Mouse (Mus musculus): ENCODE data around the gene Vegfb. TPM values are rescaled to one million over a fixed set of nuclear protein-coding genes. Genes with fewer than 3 reads are reported as not detected.

The Vegfb gene
- polyA plus RNA-seq, 1 experiment, result 48.1 TPM

DNA sequence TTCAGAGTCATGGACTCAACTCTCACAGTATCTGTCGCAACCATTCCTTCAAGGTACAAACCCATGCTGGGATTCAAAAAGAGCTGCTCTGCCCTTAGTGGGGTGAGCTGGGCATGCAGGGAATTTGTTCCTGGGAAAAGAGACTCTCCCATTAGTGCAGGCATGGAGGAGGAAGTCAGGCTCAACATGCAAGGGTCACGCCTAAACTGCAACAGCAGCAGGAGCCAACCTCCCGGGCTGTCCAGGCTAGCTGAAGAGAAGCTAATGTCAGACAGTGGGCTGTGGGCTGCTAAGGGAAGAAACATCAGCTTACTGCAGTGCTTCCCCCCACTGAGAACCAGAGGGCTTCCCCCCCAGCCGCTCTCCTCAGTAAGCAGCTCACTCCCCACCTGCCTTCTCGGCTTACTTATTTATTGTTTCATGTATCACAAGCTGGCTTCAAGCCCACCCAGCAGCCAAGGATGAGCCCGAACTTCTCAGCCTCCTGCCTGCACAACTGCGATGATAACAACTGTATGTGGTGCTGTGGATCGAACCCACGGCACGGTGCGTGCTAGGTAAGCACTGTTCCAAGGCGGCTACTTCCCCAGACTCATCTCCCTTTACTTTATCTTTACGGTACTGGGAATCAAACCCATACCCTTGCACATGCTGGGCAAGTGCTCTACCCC lies 15.1 kb downstream of the Vegfb start:
- no peak for DNase-seq (ENCODE audit: low spot score)

DNA sequence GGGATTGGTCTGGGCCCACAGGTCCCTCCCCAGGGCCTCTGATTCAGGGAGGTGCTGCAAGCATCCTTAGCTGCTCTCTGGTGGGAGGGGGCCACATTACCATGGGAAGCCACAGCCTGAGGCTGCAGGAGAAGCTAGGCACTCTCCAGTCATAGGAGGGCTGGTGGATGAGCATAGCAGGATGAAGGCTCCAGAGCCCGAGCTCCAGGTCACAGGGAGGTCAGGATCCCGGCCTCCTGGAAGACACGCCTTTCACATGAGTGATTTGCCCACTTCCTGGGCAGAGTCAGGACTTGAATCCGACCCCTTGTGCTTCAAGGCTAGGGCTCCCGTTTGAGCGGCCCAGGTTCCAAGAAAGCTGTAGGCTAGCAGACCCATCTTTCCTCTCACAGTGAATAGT lies 15.8 kb downstream of the Vegfb start:
- no peak for DNase-seq (ENCODE audit: low spot score)

DNA sequence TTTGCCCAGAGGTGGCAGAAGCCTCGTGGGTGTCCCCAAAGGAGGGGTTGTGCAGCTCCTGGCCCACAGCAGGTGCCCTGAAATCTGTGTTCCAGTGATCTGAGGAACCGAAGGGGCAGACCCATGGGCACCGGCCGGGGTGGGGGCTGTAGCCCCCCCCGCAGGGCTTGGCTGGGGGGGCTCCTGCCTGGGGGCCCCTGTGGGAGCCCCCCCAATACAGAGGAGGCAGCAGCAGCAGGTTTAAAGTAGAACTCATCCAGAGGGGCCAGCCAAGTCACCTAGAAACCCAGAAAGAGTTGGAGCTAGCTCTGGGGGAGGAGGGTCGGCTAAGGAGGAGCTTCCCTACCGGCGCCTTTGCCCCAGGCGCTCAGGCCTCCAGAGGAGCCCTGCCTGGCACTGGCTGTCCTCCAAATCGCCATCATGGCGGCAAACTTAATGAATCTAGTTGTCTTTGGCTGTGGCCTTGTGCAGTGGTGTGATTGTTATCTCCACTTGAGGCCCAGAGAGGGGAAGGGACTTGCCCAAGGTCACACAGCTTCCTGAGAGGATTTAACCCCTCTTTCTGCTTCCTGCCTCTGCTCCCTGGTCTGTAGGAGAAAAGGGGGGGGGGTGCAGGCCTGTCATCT lies 16.9 kb downstream of the Vegfb start:
- no peak for DNase-seq (ENCODE audit: low spot score)

GRCm38 (mm10) chr19:6969665-6970381 lies 17.6 kb downstream of the Vegfb start:
- DNase-seq (ENCODE audit: low spot score), result peak; percentile 79

GRCm38 (mm10) chr19:6969291-6969664 lies 18.2 kb downstream of the Vegfb start:
- DNase-seq (ENCODE audit: low spot score), result no peak

GRCm38 (mm10) chr19:6968491-6969271 lies 18.8 kb downstream of the Vegfb start:
- DNase-seq (ENCODE audit: low spot score), result no peak

DNA sequence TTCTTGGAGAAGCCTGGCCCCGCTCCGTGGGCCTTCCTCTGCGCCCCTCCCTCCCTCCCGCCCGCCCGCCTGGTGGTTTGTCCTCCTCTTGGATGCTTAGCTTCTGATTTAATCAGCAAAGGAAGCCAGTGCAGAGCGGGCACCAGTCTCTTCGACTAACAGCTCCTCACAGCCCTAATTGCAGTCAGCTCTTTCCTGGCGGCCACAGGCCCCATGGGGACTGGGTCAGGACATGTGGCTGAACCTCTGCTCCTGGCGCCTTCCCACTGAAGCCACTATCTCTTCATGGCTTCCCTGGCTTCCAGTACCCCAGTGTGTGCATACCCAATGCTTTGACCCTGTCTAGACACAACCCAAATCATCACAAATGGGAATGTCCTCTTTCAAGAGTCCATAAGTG lies 31.0 kb downstream of the Vegfb start:
- DNase-seq (ENCODE audit: low spot score), result no peak

DNA sequence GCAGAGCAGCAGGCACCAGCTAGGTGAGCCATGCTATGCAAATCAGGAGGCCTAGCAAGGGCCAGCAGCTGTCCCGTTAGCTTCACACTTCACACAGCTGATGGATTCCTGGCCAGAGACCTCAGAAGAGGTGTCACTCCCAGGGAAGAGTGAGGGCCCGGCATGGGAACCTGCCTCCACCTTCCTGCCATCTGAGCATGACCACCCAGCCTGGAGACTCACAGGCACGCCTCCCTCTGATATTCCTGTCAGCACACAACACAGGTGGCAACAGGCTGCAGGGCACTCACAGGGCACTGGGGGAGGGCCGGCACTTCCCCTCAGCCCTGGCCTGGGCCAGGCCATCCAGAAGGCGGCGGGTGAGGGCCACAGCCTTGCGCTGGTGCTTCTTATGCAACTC lies 32.0 kb downstream of the Vegfb start:
- DNase-seq (ENCODE audit: low spot score), result no peak

- no peak for DNase-seq (ENCODE audit: low spot score)
Measured at GRCm38 (mm10) chr19:6954046-6954445, 33.4 kb downstream of the Vegfb start.

- DNase-seq (ENCODE audit: low spot score), result peak; percentile 57
Measured at GRCm38 (mm10) chr19:6952712-6953037, 34.8 kb downstream of the Vegfb start.

- peak; percentile 81 for DNase-seq (ENCODE audit: low spot score)
Measured at GRCm38 (mm10) chr19:6951994-6952711, 35.3 kb downstream of the Vegfb start.

- peak; percentile 83 for DNase-seq (ENCODE audit: low spot score)
Measured at GRCm38 (mm10) chr19:6951381-6951968, 36.0 kb downstream of the Vegfb start.

DNA sequence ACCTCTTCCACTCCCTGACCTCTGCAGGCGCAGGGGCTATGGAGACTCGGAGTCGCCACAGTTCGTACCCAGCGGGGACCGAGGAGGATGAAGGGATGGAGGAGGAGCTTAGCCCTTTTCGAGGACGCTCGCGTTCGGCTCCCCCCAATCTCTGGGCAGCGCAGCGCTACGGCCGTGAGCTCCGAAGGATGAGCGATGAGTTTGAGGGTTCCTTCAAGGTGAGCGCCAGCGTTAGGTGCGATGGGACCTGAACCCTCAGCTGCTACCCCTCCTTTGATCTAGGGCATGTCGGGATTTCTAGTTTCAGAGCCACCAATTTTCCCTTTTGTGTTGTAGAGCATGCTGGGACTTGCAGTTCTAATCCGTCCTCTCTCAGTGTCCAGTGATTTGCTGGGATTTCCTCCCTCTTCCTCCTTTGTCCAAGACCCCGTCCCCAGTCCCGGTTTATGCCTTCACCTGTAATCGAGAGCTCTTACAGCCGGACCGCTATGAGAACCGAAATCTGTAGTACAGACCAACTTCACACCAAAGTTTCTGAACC lies 36.8 kb downstream of the Vegfb start:
- DNase-seq (ENCODE audit: low spot score), result peak; percentile 56

GRCm38 (mm10) chr19:6949951-6950350 lies 37.5 kb downstream of the Vegfb start:
- no peak for DNase-seq (ENCODE audit: low spot score)

GRCm38 (mm10) chr19:6949532-6949931 lies 37.9 kb downstream of the Vegfb start:
- no peak for DNase-seq (ENCODE audit: low spot score)

DNA sequence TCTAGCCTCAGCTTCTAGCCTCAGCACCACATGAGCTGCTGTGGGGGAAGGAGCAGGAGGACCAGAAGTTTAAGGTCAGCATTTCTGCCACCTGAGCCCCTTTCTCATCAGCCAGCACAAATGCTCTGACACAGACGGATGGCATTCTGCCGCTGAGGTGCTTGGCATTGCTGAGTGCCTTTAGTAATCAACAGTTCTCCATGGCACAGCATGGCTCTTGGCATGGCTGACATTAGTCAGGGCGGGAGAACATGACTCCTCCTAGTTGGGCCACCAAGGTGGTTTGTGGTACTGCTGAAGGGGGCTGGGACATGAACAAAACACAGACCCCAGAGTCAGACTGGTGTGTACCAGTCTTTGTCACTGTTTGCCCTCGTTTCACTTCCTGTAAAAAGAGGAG lies 39.3 kb downstream of the Vegfb start:
- DNase-seq (ENCODE audit: low spot score), result no peak

DNA sequence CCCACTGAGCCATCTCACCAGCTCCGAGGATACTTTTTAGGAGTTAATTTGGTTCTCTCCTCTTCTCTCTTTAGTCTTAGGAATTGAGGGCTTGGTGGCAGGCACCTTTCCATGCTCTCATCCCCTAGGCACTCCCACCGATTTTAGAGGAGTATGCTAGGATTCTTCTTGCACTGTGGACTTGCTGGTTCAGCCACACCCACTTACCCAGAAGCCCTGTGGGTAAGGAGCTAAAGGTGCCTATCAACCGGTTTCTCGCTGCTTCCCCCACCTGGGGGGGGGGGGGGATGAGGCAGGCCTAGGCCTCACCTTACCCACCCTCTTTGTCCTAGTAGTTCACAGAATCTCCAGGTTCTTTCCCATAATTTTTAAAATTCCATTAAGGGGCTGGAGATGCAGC lies 39.7 kb downstream of the Vegfb start:
- DNase-seq (ENCODE audit: low spot score), result no peak

- DNase-seq (ENCODE audit: low spot score), result no peak
Measured at GRCm38 (mm10) chr19:6943709-6944108, 43.7 kb downstream of the Vegfb start.

DNA sequence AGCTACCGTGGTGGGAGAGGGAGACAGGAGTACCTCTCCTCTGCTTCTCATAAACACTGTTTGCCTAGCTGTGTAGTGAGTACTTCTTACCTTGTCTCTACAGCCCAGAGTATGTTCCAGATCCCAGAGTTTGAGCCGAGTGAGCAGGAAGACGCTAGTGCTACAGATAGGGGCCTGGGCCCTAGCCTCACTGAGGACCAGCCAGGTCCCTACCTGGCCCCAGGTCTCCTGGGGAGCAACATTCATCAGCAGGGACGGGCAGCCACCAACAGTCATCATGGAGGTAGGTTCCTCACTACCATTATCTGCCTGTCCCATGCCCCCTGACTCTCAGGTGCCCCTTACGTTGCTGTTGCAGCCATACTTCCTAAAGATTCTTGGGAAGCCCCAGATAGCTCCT lies 44.7 kb downstream of the Vegfb start:
- no peak for DNase-seq (ENCODE audit: low spot score)

DNA sequence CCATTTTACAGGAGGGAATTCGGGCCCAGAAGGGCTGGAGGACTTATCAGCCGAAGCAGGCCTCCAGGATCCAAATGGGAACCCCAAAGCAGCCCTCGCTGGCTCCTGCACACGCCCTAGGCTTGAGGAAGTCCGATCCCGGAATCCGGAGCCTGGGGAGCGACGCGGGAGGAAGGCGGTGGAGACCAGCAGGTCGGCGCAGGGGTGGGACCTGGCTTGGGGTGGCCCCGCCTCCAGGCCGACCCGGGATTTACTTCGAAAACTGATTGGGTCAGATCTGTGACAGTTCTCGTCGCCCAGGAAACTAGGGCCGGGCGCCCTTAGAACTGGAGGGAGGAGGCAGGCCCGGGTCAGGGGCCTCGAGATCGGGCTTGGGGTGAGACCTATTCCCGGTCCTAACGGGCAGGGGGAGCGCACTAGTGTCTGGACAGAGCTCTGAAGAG lies 45.2 kb downstream of the Vegfb start, which contains the start of gene Gpr137:
TSS of gene Gpr137 (minus strand) at position 232 of the 443 bp plus-strand sequence.
- peak; percentile 89 for DNase-seq (ENCODE audit: low spot score)
